Mouse (Mus musculus) hindbrain, embryonic 14.5 days (tissue): ENCODE data around the gene Arhgap15. TPM values are rescaled to one million over a fixed set of nuclear protein-coding genes. Genes with fewer than 3 reads are reported as not detected.
"Not testable (repeated sequence)": the region's sequence is repeated elsewhere in the genome, so short reads cannot be mapped to it uniquely, and the experiment has no call there.

Experiments used
- ATAC-seq: fragments of 200-750 bp; cut with Nextera tagmentation; 2 replicates; pipeline ENCODE4 v1.8.0; 2017; ENCODE audit warnings: moderate number of reproducible peaks, mild to moderate bottlenecking, moderate TSS enrichment, moderate library complexity; ENCODE audit not compliant: low FRiP score
- DNase-seq: peaks from one replicate; pipeline ENCODE4 v3.0.0-alpha.2; 2015; ENCODE audit warnings: low spot score
- H3K27ac ChIP-seq: fragments of 300-500 bp; sonication (generic); 2 replicates; pipeline ENCODE4 v1.5.1; 2014; ENCODE audit warnings: mild to moderate bottlenecking, moderate library complexity
- H3K27me3 ChIP-seq: fragments of 300-500 bp; sonication (generic); 2 replicates; pipeline ENCODE4 v1.6.1; 2014; ENCODE audit warnings: mild to moderate bottlenecking, low read length, mixed read lengths; ENCODE audit not compliant: control insufficient read depth, insufficient read depth
- H3K36me3 ChIP-seq: fragments of 300-500 bp; sonication (generic); replicated peaks from 2 replicates; pipeline ENCODE4 v1.6.1; 2014; ENCODE audit not compliant: control insufficient read depth, insufficient read depth
- H3K4me1 ChIP-seq: fragments of 300-500 bp; sonication (generic); replicated peaks from 2 replicates; pipeline ENCODE4 v1.6.1; 2014; ENCODE audit warnings: antibody characterized with exemption, low read length, mixed read lengths; ENCODE audit not compliant: control insufficient read depth, insufficient read depth
- H3K4me2 ChIP-seq: fragments of 300-500 bp; sonication (generic); replicated peaks from 2 replicates; pipeline ENCODE4 v1.6.1; 2014; ENCODE audit warnings: mild to moderate bottlenecking, moderate library complexity
- H3K4me3 ChIP-seq: fragments of 300-500 bp; sonication (generic); replicated peaks from 2 replicates; pipeline ENCODE4 v1.5.1; 2014; ENCODE audit warnings: mild to moderate bottlenecking, low read length
- H3K9ac ChIP-seq: fragments of 300-500 bp; sonication (generic); 2 replicates; pipeline ENCODE4 v1.6.1; 2014
- H3K9me3 ChIP-seq: fragments of 300-500 bp; sonication (generic); 2 replicates; pipeline ENCODE4 v1.6.1; 2016; ENCODE audit warnings: low read length; ENCODE audit not compliant: control insufficient read depth
- WGBS: fragments of 180-500 bp; shearing (Covaris S2); extraction: QIAGEN DNeasy Blood & Tissue Kit; methylation state at CpG from one replicate; pipeline ENCODE4 v1.1.7; 2014; 5-methylcytosine and 5-hydroxymethylcytosine counted together
- polyA plus RNA-seq: library from polyadenylated mRNA; unstranded; fragments of >200 nt; fragmentation: Nextera tagmentation; extraction: Ambion mirVana; gene quantifications from 2 replicates; pipeline ENCODE4 v1.2.1, GENCODE M21; 2014

Arhgap15 gene
- polyA plus RNA-seq = 3.0 and 3.1 TPM in 2 replicates

DNA sequence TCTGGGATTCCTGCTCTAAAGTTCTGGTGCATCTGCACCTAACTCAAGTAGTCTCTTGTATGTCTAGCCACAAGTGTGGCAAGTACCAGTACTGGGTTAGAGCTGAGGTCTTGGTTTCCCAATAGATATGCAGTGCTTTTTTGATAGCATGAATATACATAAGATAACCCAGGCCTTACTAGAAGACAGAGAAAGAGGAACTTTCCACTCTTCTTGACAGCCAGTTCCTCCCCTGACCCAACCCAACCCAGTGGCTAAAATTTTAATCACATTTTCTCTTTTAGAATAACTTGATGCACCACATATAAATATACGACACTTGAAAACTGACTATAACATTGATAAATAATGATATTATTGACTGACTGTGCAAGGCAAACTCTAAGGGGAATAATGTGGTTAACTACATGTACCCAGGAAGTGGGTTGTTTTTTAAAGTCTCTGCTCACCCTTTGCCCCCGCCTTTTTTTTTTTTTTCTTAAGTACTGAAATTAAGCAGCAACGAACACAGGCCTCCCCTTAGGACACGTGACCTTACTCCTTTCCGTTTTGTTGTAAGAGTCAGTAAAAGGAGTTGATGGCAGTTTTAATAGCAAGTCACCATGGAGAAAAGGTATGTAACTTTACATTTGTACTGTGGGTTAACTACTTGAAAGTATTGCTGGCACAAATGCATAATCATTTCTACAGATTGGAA is at the start of gene Arhgap15:
Gene Arhgap15 (plus strand): TSS at position 538 of the 697 bp plus-strand sequence.
- Histone ChIP-seq H3K27ac (no peak within 1 kb of the TSS), H3K9ac (no peak within 1 kb of the TSS), H3K9me3 (no peaks in the 10 kb centered on the region), H3K4me1 (no peaks in the 10 kb centered on the region), H3K4me2 (no peak within 1 kb of the TSS), H3K27me3 (no peaks in the 10 kb centered on the region), H3K36me3 (no peaks in the 10 kb centered on the region), H3K4me3 (no peak within 1 kb of the TSS)
- ATAC-seq = no peak
- WGBS = 90% methylated on average over 5 of the region's 5 CpGs
- no peak for DNase-seq

DNA sequence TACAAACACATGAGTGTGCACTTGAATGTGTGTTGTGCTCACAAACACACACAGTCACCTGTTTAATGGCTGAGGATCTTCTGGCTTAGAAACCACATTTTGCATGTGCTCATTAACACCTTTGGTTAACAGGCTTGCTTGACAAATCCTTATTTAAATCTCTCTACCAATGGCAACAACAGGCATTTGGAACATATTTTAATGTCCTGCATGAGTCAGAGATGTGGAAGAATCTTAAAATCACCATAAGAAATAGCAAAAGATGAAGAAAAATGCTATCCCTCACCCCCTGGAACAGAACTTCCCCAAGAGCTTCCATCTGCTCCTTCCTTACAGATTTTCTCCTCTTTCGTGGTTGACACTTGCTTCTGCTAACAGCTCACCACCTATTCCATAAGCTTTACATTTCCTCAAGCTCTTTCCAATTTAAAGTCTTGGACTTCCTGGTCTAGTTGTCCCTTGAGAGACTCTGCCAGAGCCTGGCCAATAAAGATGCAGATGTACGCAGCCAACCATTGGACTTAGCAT is 35.9 kb upstream of the Arhgap15 start:
- WGBS = 92% methylated on average over 2 of the region's 2 CpGs
- Histone ChIP-seq H3K36me3 (no peaks in the 10 kb centered on the region), H3K27me3 (no peaks in the 10 kb centered on the region), H3K27ac (no peak overlapping the region), H3K9me3 (no peaks in the 10 kb centered on the region), H3K4me3 (no peak overlapping the region), H3K4me2 (no peak overlapping the region), H3K4me1 (no peaks in the 10 kb centered on the region), H3K9ac (no peak overlapping the region)
- DNase-seq (no peak), ATAC-seq (no peak)

DNA sequence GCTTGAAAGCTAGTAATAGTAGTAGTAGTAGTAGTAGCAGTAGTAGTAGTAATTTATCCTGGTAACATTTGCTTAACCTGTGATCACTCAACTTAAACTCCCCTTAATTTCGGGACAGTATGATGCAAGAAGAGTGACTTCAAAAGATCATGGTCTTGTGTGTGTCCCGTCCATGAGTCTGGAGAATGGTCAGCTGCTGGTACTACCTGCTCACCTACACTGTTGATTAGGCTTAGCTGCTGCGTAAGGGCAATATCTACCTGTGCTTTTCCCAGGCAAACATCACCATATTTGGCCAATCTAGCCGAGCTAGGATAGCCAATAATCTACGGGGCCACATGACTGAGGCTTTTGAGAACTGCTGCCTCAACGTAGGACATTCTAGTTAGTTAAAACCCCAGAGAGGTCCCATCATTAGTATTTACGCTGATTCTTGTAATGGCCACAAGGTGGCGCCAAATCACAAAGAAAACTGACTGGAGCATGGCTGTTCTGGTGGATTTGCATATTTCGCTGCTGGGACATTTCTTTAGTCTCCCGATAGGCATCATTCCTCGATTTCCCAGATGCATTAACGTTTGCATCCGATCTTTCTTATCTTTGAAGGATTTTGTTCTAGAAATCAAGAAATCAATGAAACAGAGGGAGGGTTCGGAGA is 26.0 kb upstream of the Arhgap15 start:
- 20% methylated on average over 14 of the region's 14 CpGs for WGBS
- no peaks in the 10 kb centered on the region for H3K9me3 ChIP-seq
- no peaks in the 10 kb centered on the region for H3K36me3 ChIP-seq
- no peak overlapping the region for H3K27ac ChIP-seq
- H3K4me3 ChIP-seq = peak overlapping the region; percentile 19
- peak overlapping the region; percentile 49 for H3K4me2 ChIP-seq
- peak overlapping the region; percentile 57 for H3K9ac ChIP-seq
- H3K27me3 ChIP-seq = no peaks in the 10 kb centered on the region
- H3K4me1 ChIP-seq = no peaks in the 10 kb centered on the region; the same call in 1 of the 2 replicates
- ATAC-seq (peak; percentile 93), DNase-seq (peak; percentile 93)

DNA sequence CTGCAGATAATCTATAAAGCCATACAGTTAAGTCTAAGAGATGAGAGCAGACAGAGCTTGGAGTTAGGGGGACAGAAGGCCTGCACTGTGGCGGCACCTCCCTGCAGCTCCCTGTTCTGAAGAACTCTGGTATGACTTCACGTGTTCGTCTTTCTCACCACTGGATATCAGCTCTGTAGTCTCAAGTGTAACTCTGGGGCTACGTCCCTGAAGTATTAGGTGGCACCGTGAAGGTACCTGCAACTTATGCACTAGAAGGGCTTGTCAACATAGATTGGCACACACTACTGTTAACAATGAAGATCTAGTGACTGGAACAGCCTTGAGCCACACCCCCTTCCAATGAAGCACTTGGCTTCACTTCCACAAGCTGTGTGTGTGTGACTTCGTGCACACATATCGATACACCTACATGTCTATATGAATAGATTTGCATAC is 25.5 kb upstream of the Arhgap15 start:
- no peak overlapping the region for H3K27ac ChIP-seq
- ATAC-seq (peak; percentile 81), DNase-seq (no peak)
- WGBS = 55% methylated on average over 7 of the region's 7 CpGs
- H3K27me3 ChIP-seq = no peaks in the 10 kb centered on the region
- H3K4me1 ChIP-seq = no peaks in the 10 kb centered on the region; the same call in 1 of the 2 replicates
- H3K9me3 ChIP-seq = no peaks in the 10 kb centered on the region
- peak overlapping the region; percentile 57 for H3K9ac ChIP-seq
- peak overlapping the region; percentile 49 for H3K4me2 ChIP-seq
- no peaks in the 10 kb centered on the region for H3K36me3 ChIP-seq
- peak overlapping the region; percentile 19 for H3K4me3 ChIP-seq

DNA sequence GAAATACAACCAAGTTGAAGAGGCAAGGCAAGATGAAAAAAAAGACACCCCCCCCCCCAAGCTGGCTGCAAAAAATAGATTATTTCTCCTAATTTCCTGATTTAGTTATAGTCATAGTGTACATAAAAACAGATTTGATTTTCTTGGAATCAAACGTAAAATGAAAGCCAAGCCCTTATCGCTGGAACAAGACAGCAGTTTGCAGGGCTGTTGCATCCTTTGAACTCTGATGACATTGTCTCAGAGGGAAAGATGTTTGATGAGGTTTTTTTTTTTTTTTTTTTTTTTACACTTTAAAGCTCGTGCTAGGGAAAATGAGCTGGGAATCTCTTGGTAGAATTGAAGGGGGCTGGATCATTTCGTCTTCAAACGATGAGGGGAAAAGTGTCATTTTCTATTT is 21.4 kb upstream of the Arhgap15 start:
- Histone ChIP-seq H3K27me3 (no peaks in the 10 kb centered on the region), H3K4me3 (no peak overlapping the region), H3K9ac (no peak overlapping the region), H3K9me3 (no peaks in the 10 kb centered on the region), H3K4me1 (no peaks in the 10 kb centered on the region; the same call in 1 of the 2 replicates), H3K36me3 (no peaks in the 10 kb centered on the region), H3K4me2 (no peak overlapping the region), H3K27ac (no peak overlapping the region)
- ATAC-seq (no peak), DNase-seq (no peak)
- 71% methylated on average over 5 of the region's 5 CpGs for WGBS

DNA sequence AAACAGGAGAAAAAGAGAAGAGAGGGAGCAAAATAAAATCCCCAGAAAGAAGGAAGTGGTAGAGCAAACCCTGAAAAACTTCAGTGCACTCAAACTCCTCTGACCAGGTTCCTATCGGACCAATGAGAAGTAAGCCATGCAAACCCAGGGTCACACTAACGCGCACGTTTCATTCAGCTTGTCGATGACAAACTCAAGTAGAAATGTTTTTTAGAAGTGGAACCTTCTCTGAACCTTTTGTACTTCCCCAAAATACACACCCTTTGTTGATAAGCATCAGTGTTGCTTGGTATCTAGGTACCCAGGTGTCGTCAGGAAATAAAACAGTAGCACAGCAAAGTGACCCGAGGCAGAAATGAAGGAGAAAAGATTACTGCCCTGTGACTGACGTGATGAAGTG is 20.9 kb upstream of the Arhgap15 start:
- Histone ChIP-seq H3K27ac (no peak overlapping the region), H3K36me3 (no peaks in the 10 kb centered on the region), H3K4me3 (no peak overlapping the region), H3K9ac (no peak overlapping the region), H3K9me3 (no peaks in the 10 kb centered on the region), H3K27me3 (no peaks in the 10 kb centered on the region), H3K4me2 (no peak overlapping the region), H3K4me1 (no peaks in the 10 kb centered on the region; the same call in 1 of the 2 replicates)
- DNase-seq = no peak
- WGBS = 88% methylated on average over 8 of the region's 8 CpGs
- no peak for ATAC-seq

DNA sequence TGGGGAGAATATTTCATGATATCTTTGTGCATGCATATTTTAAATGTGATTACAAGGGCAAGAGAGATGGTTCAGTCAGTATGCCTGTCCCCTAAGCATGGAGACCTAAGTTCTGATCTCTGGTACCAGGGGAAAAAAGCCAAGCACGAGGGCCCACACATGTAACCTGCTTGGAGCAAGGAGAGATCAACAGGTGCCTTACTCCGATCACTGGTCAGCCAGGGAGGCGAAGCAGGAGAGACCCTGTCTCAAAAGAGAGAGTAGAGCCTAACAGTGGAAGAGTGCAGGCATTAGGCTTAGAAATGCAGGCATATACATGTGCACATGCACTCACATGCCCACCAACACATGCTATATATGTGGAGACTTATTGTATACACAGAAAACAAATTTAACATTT is 19.8 kb upstream of the Arhgap15 start:
- Histone ChIP-seq H3K27ac (no peak overlapping the region), H3K27me3 (no peaks in the 10 kb centered on the region), H3K36me3 (no peaks in the 10 kb centered on the region), H3K4me3 (no peak overlapping the region), H3K9me3 (no peaks in the 10 kb centered on the region), H3K4me1 (no peaks in the 10 kb centered on the region), H3K4me2 (no peak overlapping the region), H3K9ac (no peak overlapping the region)
- 94% methylated on average over 3 of the region's 3 CpGs for WGBS
- ATAC-seq (no peak), DNase-seq (no peak)

DNA sequence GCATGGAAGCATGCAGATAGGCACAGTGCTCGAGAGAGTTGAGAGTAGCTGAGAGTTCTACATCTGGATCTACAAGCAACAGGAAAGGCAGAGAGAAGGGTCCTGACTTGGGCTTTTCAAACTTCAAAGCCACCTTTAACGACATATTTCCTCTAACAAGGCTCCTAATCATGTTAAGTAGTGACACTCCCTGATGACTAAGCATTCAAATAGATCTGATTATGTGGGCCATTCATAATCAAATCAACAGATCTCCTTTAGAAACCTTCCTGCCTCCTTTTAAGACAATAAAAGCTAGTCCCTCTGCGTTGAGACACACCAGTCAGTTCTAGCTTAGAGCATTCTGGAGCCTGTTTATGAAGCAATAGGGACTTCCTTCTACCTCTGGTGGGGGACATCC is 16.2 kb upstream of the Arhgap15 start:
- ATAC-seq (no peak), DNase-seq (no peak)
- no peak overlapping the region for H3K4me3 ChIP-seq
- no peak overlapping the region for H3K4me2 ChIP-seq
- WGBS = 61% methylated on average over 3 of the region's 3 CpGs
- H3K9me3 ChIP-seq = no peaks in the 10 kb centered on the region
- H3K9ac ChIP-seq = no peak overlapping the region
- no peaks in the 10 kb centered on the region for H3K4me1 ChIP-seq
- no peaks in the 10 kb centered on the region for H3K36me3 ChIP-seq
- H3K27me3 ChIP-seq = no peaks in the 10 kb centered on the region
- no peak overlapping the region for H3K27ac ChIP-seq

DNA sequence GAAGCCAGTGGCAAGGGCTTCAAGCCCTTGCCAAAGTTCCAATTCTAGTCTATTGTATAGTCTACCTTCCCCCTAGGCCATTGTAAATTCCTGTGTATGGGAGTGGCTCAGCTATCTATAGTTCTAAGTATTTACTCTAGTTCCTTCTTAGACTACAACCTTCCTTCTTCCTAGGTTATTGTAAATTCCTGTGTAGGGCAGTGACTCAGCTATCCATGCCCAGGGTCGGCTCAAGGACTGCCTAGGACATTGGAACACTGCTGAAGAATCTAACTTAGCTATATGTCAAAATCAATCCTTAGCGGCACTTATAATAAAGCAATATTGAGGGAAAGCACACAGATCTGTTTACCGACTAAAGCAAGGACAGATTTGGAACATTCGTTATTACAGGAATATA is 13.6 kb upstream of the Arhgap15 start:
- not testable (repeated sequence) for H3K27me3 ChIP-seq, DNase-seq, H3K9ac ChIP-seq, H3K27ac ChIP-seq, ATAC-seq, H3K9me3 ChIP-seq, H3K4me2 ChIP-seq, H3K36me3 ChIP-seq, H3K4me1 ChIP-seq, H3K4me3 ChIP-seq
- WGBS = 95% methylated on average over 4 of the region's 4 CpGs
